Mouse (Mus musculus) embryonic facial prominence, embryonic 15.5 days (tissue): ENCODE data around the gene Calhm1. TPM values are rescaled to one million over a fixed set of nuclear protein-coding genes. Genes with fewer than 3 reads are reported as not detected.
A peak's percentile ranks its signal among the peaks of the same experiment; 100 is the strongest.

Experiments
- ATAC-seq: fragments of 200-750 bp; cut with Nextera tagmentation; 2 replicates; pipeline ENCODE4 v1.8.0; 2017; ENCODE audit warnings: low read depth, moderate TSS enrichment; ENCODE audit not compliant: insufficient number of reproducible peaks, low FRiP score, low TSS enrichment
- H3K27ac ChIP-seq: fragments of 300-500 bp; sonication (generic); replicated peaks from 2 replicates; pipeline ENCODE4 v1.5.1; 2015; ENCODE audit warnings: mild to moderate bottlenecking, inconsistent platforms
- H3K27me3 ChIP-seq: fragments of 300-500 bp; sonication (generic); 2 replicates; pipeline ENCODE4 v1.6.1; 2015; ENCODE audit warnings: inconsistent platforms
- H3K36me3 ChIP-seq: fragments of 300-500 bp; sonication (generic); 2 replicates; pipeline ENCODE4 v1.6.1; 2015; ENCODE audit warnings: mild to moderate bottlenecking, inconsistent platforms
- H3K4me1 ChIP-seq: fragments of 300-500 bp; sonication (generic); 2 replicates; pipeline ENCODE4 v1.6.1; 2015; ENCODE audit warnings: inconsistent platforms
- H3K4me2 ChIP-seq: fragments of 300-500 bp; sonication (generic); replicated peaks from 2 replicates; pipeline ENCODE4 v1.6.1; 2015; ENCODE audit warnings: mild to moderate bottlenecking, inconsistent platforms
- H3K4me3 ChIP-seq: fragments of 300-500 bp; sonication (generic); replicated peaks from 2 replicates; pipeline ENCODE4 v1.5.1; 2015; ENCODE audit warnings: mild to moderate bottlenecking, inconsistent platforms
- H3K9ac ChIP-seq: fragments of 300-500 bp; sonication (generic); 2 replicates; pipeline ENCODE4 v1.6.1; 2015; ENCODE audit warnings: inconsistent platforms
- H3K9me3 ChIP-seq: fragments of 300-500 bp; sonication (generic); replicated peaks from 2 replicates; pipeline ENCODE4 v1.6.1; 2016; ENCODE audit warnings: inconsistent platforms
- WGBS: fragments of 180-500 bp; shearing (Covaris S2); methylation state at CpG from one replicate; pipeline ENCODE4 v1.1.7; 2015; 5-methylcytosine and 5-hydroxymethylcytosine counted together
- polyA plus RNA-seq: library from polyadenylated mRNA; unstranded; fragments of >200 nt; fragmentation: Nextera tagmentation; extraction: Ambion mirVana; gene quantifications from 2 replicates; pipeline ENCODE4 v1.2.1, GENCODE M21; 2015

Calhm1 gene
- polyA plus RNA-seq, 1 experiment from 2014 or later, result not detected

DNA sequence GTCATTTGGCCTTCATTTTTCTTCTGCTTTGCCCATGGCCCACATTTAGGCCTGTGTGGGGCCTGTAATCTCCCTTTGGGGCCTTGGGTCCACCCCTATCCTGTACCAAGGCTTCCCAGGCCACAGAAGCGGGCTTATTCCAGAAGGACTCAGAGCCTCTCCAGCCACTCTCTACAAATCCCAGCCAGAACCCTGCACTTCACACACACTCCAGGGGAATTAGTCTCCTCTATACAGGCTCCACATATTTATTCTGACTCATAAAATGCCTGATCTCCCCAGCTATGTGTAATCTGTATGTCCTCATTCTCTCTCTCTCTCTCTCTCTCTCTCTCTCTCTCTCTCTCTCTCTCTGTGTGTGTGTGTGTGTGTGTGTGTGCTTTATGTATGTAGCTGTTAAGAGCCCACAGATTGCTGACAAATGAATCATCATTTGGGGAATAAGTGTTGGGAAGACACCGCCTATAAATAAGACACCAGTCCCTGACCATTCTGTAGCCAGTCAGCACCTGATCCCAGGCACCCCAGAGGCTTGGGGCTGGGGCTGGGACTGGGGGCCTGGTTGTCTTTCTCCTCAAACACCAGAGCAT is 33.0 kb upstream of the Calhm1 start:
- H3K4me2 ChIP-seq, result no peak overlapping the region
- H3K27me3 ChIP-seq, result peaks cover 20% of the 10 kb centered on the region; the same call in 1 of the 2 replicates
- no peaks in the 10 kb centered on the region for H3K36me3 ChIP-seq
- no peak for ATAC-seq
- H3K9ac ChIP-seq, result no peak overlapping the region
- no peak overlapping the region for H3K27ac ChIP-seq
- no peak overlapping the region for H3K4me3 ChIP-seq
- 90% methylated on average over 2 of the region's 2 CpGs for WGBS
- H3K9me3 ChIP-seq, result no peaks in the 10 kb centered on the region
- H3K4me1 ChIP-seq, result peaks cover 13% of the 10 kb centered on the region

DNA sequence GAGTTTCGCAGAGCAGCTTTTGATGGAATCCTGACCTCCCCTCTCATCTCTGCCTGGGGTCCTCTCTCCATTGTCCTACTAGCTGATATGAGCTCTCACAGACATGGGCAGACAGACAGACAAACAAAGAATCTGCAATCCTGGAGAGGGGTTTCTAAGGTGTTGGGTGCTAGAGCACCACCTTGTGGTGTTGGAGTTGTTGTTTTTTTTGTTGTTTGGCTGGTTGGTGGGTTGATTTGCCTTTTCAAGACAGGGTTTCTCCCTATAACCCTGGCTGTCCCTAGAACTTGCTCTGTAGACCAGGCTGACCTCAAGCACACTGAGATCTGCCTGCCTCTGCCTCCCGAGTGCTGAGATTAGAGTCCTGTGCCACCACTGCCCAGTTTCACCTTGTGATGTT is 31.4 kb upstream of the Calhm1 start:
- Histone ChIP-seq H3K9ac (no peak overlapping the region), H3K27ac (no peak overlapping the region), H3K9me3 (no peaks in the 10 kb centered on the region), H3K4me3 (no peak overlapping the region), H3K4me2 (no peak overlapping the region), H3K4me1 (peaks cover 13% of the 10 kb centered on the region), H3K27me3 (peaks cover 15% of the 10 kb centered on the region; the same call in 1 of the 2 replicates), H3K36me3 (no peaks in the 10 kb centered on the region)
- 69% methylated on average over 2 of the region's 2 CpGs for WGBS
- ATAC-seq, result no peak

DNA sequence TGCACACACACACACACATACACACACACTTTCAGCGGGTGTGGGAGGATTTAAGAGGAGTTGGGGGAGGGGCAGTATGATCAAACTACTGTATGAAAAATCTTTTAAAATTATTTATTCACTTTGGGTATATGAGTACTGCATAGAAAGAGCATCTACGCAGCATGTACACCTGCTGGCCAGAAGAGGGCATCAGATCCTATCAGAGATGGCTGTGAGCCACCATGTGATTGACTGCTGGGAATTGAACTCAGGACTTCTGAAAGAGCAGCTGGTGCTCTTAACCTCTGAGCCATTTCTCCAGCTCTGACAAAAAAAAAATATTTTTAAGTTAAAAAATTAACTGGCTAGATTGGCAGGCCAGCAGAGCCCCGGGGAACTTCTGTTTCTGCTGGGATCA is 30.5 kb upstream of the Calhm1 start:
- Histone ChIP-seq H3K9me3 (no peaks in the 10 kb centered on the region), H3K4me1 (peaks cover 10% of the 10 kb centered on the region), H3K36me3 (no peaks in the 10 kb centered on the region), H3K27ac (no peak overlapping the region), H3K9ac (no peak overlapping the region), H3K4me2 (no peak overlapping the region), H3K27me3 (peaks cover 7% of the 10 kb centered on the region; the same call in 1 of the 2 replicates), H3K4me3 (no peak overlapping the region)
- ATAC-seq, result no peak
- 51% methylated on average over 3 of the region's 3 CpGs for WGBS

DNA sequence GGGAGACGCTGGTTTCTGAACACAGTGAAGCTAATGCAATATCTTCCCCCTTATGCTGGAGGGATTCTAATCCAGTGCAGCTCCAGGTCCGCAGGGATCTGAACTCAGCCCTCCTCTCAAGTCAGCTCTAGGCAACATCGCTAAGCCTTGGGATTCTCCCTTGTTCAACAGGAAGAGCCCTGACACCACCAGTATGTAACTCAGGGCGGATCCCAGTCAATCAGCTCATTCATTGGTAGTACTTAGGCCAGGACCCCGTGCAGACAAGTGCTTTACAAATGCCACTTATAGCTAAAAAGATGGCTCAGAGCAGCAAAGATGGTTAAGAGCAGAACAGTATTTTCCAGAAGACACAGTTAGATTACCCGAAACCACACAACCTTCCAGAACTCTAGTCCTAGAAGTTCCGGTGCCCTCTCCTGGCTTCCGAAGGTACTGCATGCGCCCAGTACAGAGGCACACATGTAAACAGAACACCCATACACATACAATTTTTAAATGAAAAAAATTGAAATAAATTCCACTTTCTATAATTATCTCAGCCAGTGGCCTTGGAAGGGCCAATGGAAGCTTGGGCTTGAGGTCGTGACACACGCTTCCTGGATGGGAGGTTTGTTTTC is 24.8 kb upstream of the Calhm1 start:
- ATAC-seq, result no peak; the same call in 1 of the 2 replicates
- Histone ChIP-seq H3K27ac (no peak overlapping the region), H3K4me2 (peak overlapping the region; percentile 35), H3K36me3 (no peaks in the 10 kb centered on the region), H3K9ac (no peak overlapping the region), H3K4me3 (peak overlapping the region; percentile 15), H3K27me3 (0 out of 2 replicates have a peak, but pooled peaks cover 3% of the 10 kb centered on the region), H3K4me1 (peaks cover 10% of the 10 kb centered on the region; the same call in 1 of the 2 replicates), H3K9me3 (no peaks in the 10 kb centered on the region)
- 22% methylated on average over 11 of the region's 11 CpGs for WGBS

DNA sequence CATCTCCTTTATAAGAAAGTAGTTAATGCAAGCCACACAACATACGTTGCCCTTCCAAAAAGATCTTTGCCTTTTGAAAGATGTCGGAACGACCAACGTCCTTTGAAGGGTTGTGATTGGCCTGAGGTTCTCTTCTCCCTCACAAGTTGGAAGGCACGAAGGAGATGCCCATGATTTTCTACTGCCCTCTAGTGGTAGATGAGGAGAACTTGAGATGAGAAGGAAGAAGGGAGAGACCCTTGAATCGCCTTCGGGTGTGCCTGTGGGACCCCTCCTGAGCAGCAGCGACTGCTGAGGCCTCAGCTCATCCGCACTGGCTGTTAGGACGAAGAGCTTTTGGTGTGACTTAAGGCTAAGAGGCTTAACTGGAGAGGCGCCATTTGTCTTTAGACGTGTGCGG is 24.2 kb upstream of the Calhm1 start:
- Histone ChIP-seq H3K4me1 (peaks cover 10% of the 10 kb centered on the region; the same call in 1 of the 2 replicates), H3K27me3 (0 out of 2 replicates have a peak, but pooled peaks cover 3% of the 10 kb centered on the region), H3K9ac (no peak overlapping the region), H3K4me2 (peak overlapping the region; percentile 35), H3K36me3 (no peaks in the 10 kb centered on the region), H3K27ac (no peak overlapping the region), H3K4me3 (peak overlapping the region; percentile 15), H3K9me3 (no peaks in the 10 kb centered on the region)
- WGBS, result 6% methylated on average over 13 of the region's 13 CpGs
- no peak for ATAC-seq

DNA sequence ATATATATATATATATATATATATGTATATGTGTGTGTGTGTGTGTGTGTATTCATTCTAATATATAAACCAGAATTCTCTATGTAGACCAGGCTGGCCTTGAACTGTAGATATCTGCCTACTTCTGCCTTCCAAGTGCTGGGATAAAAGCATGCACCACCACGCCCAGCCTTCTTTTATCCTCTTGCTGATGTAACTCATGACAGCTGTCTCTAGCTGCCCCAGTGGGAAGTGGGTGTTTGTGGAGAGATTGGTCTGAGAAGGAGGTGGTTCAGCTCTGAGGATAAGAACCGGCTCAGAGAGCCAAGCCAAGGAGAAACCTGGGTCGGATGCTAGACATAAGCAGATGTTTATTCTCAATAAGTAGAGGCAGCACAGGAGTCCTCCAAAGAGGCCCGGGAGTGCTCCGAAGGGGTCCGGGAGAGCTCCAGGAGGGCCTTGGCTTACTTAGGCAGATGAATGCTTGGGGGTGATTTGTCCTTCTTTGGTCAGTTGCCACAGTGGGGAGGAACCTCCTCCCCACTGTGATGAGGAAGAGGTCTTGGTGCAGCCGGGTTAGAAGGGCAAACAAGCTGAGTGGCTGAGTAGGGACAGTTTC is 23.7 kb upstream of the Calhm1 start:
- no peaks in the 10 kb centered on the region for H3K27me3 ChIP-seq
- H3K9ac ChIP-seq, result no peak overlapping the region
- H3K27ac ChIP-seq, result no peak overlapping the region
- no peaks in the 10 kb centered on the region for H3K36me3 ChIP-seq
- peaks cover 10% of the 10 kb centered on the region; the same call in 1 of the 2 replicates for H3K4me1 ChIP-seq
- ATAC-seq, result no peak
- WGBS, result 52% methylated on average over 7 of the region's 7 CpGs
- H3K4me3 ChIP-seq, result 0 out of 2 replicates have a peak overlapping the region, but pooled peaks have one; percentile 15
- no peaks in the 10 kb centered on the region for H3K9me3 ChIP-seq
- H3K4me2 ChIP-seq, result peak overlapping the region; percentile 35

DNA sequence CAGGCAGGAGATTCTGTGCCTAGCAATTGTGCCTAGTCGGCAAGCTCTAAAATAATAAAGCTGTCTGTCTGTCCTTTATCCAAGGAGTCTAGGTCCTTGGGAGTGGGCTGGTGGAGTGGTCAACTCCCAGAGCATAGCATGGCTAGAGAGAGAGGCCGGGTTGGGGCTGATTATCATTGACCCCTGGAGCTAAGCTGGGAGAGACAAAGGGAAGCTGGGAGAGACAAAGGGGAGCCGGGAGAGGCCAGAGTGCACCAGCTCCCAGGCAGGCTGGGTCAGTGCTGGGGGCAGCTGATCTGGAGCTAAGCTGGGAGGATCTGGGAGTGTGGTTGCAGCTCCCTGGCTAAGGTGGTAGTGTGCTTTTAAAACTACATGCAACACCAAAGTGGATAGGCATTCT is 22.7 kb upstream of the Calhm1 start:
- peaks cover 10% of the 10 kb centered on the region; the same call in 1 of the 2 replicates for H3K4me1 ChIP-seq
- H3K9ac ChIP-seq, result no peak overlapping the region
- 44% methylated on average over 3 of the region's 3 CpGs for WGBS
- ATAC-seq, result no peak
- no peaks in the 10 kb centered on the region for H3K27me3 ChIP-seq
- H3K9me3 ChIP-seq, result no peaks in the 10 kb centered on the region
- H3K4me3 ChIP-seq, result no peak overlapping the region
- H3K4me2 ChIP-seq, result no peak overlapping the region
- no peak overlapping the region for H3K27ac ChIP-seq
- no peaks in the 10 kb centered on the region for H3K36me3 ChIP-seq

DNA sequence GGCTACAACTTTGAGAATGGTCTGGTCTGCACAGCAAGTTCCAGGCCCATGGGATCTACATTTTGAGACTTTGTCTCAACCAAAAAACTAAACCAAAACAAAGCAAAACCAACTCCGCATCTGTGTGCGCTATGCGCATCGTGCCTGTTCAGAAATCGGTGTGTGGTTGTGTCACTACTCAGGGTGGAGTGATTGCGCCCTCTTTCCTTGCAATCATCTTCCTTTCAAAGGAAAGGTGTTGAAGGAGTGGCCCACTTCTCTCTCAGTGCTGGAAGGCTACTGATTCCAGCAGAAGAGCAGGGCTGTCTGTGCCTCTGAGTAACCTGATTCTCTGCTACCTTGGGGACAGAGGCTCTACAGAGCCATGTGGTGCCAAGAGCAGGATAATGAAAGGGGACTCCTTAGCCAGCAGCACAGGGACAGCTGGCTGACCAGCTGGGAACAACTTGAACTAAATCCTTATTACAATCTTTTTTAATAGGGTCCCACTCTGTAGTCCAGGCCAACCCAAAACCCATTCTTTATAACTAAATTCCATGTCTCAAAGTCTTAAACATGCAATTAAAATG is 19.2 kb upstream of the Calhm1 start:
- no peak overlapping the region for H3K4me2 ChIP-seq
- 87% methylated on average over 6 of the region's 6 CpGs for WGBS
- no peaks in the 10 kb centered on the region for H3K36me3 ChIP-seq
- peak; percentile 63; the same call in 1 of the 2 replicates for ATAC-seq
- H3K4me1 ChIP-seq, result peaks cover 3% of the 10 kb centered on the region; the same call in 1 of the 2 replicates
- no peak overlapping the region for H3K4me3 ChIP-seq
- H3K27me3 ChIP-seq, result no peaks in the 10 kb centered on the region
- H3K9ac ChIP-seq, result no peak overlapping the region
- no peaks in the 10 kb centered on the region for H3K9me3 ChIP-seq
- H3K27ac ChIP-seq, result no peak overlapping the region

DNA sequence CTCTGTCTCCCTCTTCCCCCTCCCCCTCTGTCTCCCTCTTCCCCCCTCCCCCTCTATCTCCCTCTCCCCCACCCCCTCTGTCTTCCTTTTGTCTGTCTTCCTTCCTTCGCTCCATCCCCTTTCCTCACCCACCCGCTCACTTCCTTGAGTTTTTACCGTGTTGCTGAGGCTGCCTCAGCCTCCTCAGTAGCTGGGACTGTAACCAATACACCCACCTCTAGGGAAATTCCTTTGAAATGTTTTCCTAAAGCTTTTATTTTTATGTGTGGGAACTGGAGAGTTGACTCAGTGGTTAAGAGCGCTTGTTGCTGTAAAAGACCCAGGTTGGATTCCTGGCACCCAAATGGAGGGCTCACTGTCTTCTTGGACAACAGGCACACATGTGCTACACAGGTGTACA is 17.6 kb upstream of the Calhm1 start:
- H3K4me3 ChIP-seq, result no peak overlapping the region
- no peaks in the 10 kb centered on the region for H3K4me1 ChIP-seq
- no peak for ATAC-seq
- H3K4me2 ChIP-seq, result no peak overlapping the region
- WGBS, result 53% methylated on average over 4 of the region's 4 CpGs
- H3K27ac ChIP-seq, result no peak overlapping the region
- no peaks in the 10 kb centered on the region for H3K27me3 ChIP-seq
- H3K9me3 ChIP-seq, result no peaks in the 10 kb centered on the region
- H3K36me3 ChIP-seq, result no peaks in the 10 kb centered on the region
- H3K9ac ChIP-seq, result no peak overlapping the region

DNA sequence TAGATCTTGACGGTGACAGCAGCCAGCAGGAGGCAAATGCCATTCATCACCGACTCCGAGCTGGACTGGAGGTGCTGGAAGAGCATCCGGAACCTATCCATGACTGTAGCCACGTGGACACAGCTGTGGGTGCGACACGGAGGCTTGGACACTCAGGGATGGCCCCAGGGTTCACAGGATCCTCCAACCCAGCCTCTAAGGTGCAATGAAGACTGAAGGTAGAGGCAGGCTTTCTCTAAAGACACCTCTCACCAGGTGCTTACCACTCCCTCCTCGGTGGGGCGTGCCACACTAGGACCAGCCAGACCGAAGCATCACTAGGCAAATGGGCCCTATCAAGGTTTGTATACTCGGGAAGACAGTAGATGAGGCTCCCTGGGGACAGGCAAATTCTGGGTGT is 13.6 kb upstream of the Calhm1 start, which contains the start of gene Calhm3:
TSS of gene Calhm3 (minus strand) at position 101 of the 400 bp plus-strand sequence.
- Histone ChIP-seq H3K9me3 (no peaks in the 10 kb centered on the region), H3K27ac (no peak within 1 kb of the TSS), H3K9ac (no peak within 1 kb of the TSS), H3K36me3 (no peaks in the 10 kb centered on the region), H3K4me2 (no peak within 1 kb of the TSS), H3K4me3 (no peak within 1 kb of the TSS), H3K27me3 (no peaks in the 10 kb centered on the region), H3K4me1 (no peaks in the 10 kb centered on the region)
- WGBS, result 83% methylated on average over 11 of the region's 11 CpGs
- no peak for ATAC-seq

DNA sequence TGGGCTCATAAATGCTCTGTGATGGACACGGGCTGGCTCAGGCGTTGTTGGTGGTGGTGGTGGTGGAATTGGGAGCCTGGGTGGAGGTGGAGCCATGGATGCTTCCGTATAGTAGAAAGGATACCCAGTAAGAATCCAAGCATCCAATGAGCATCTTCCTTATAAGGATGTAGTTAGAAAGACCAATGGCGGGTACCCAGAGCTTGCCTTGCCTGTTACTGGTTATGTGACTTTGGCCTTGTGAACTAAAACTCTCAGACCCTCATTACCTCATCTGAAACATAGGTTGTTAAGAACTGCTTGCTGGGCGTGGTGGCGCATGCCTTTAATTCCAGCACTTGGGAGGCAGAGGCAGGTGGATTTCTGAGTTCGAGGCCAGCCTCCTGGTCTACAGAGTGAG is 9.7 kb upstream of the Calhm1 start:
- no peaks in the 10 kb centered on the region for H3K9me3 ChIP-seq
- no peaks in the 10 kb centered on the region for H3K36me3 ChIP-seq
- peaks cover 7% of the 10 kb centered on the region for H3K4me1 ChIP-seq
- no peak overlapping the region for H3K4me3 ChIP-seq
- no peak overlapping the region for H3K27ac ChIP-seq
- H3K9ac ChIP-seq, result no peak overlapping the region
- WGBS, result 81% methylated on average over 7 of the region's 7 CpGs
- 0 out of 2 replicates have a peak, but pooled peaks cover 10% of the 10 kb centered on the region for H3K27me3 ChIP-seq
- H3K4me2 ChIP-seq, result no peak overlapping the region
- no peak for ATAC-seq
